11 mouse cellular contexts compared by ENCODE assay signal in genomic region chr4:33545577-33545879, GRCm38 (mm10).
DNase-seq lines count a peak whose midpoint lies in the region; ATAC-seq and TF ChIP-seq lines count a peak whose summit lies in the region.
"Had no signal": no experiment of that assay in that cellular context is flagged by ENCODE, and none has a peak within 500 bp of the region (broad histone marks: within the 10 kb centered on the region; RNA-seq: fewer than 3 reads in every experiment).

No protein-coding gene starts in this region.

- intact Hi-C loops in gastrocnemius, adult 2 months (cut with DNase I): no loop called here

- no peak for TF ChIP-seq CTCF in brain, embryonic 14.5 days (IDR thresholded peaks at IDR 0.05; ENCODE audit: borderline replicate concordance, extremely low read depth, insufficient read depth, insufficient read length)
- TF ChIP-seq CTCF in gastrocnemius, adult 2 months (IDR thresholded peaks at IDR 0.05): no peak

- peaks cover 17% of the 10 kb centered on the region for H3K4me1 ChIP-seq in hindbrain, embryonic 15.5 days (replicated peaks)
- peaks cover 20% of the 10 kb centered on the region for H3K4me1 ChIP-seq in midbrain, embryonic 11.5 days (ENCODE audit: control insufficient read depth, insufficient read depth, low read length)

- peak overlapping the region; percentile 14; the same call in 1 of the 2 replicates for H3K4me2 ChIP-seq in hindbrain, embryonic 15.5 days
- H3K4me2 ChIP-seq in midbrain, embryonic 11.5 days: no peak overlapping the region

- H3K9me3 ChIP-seq in hindbrain, embryonic 15.5 days: no peaks in the 10 kb centered on the region
- H3K9me3 ChIP-seq in midbrain, embryonic 11.5 days (ENCODE audit: control insufficient read depth, low read length): no peaks in the 10 kb centered on the region; the same call in 1 of the 2 replicates

- H3K27me3 ChIP-seq in hindbrain, embryonic 15.5 days: no peaks in the 10 kb centered on the region
- no peaks in the 10 kb centered on the region for H3K27me3 ChIP-seq in midbrain, embryonic 11.5 days (ENCODE audit: control insufficient read depth, insufficient read depth, low read length)

- H3K9ac ChIP-seq in hindbrain, embryonic 15.5 days: no peak overlapping the region
- no peak overlapping the region for H3K9ac ChIP-seq in midbrain, embryonic 11.5 days (ENCODE audit: low read length)

- TF ChIP-seq POLR2A in brain, embryonic 14.5 days (IDR thresholded peaks at IDR 0.05; ENCODE audit: borderline replicate concordance, extremely low read depth, insufficient read depth, insufficient read length, poor library complexity, severe bottlenecking): no peak

- no peak for ATAC-seq in hindbrain, embryonic 15.5 days (ENCODE audit: low FRiP score, low read depth)
- peak; percentile 57 for ATAC-seq in midbrain, embryonic 11.5 days (ENCODE audit: low FRiP score)
- no peak for ATAC-seq in erythroid progenitor cell, adult 5-6 weeks (replicated peaks; ENCODE audit: low FRiP score, poor library complexity, severe bottlenecking)

- no peak overlapping the region for H3K4me3 ChIP-seq in hindbrain, embryonic 15.5 days
- H3K4me3 ChIP-seq in midbrain, embryonic 11.5 days (ENCODE audit: low read depth, low read length): no peak overlapping the region
- no peak overlapping the region for H3K4me3 ChIP-seq in gastrocnemius, adult 2 months
- H3K4me3 ChIP-seq: erythroblast, embryonic 14.5 days; megakaryocyte, embryonic 14.5 days had no signal

- 14% methylated on average over 6 of the region's 6 CpGs for WGBS in hindbrain, embryonic 15.5 days
- 37% methylated on average over 6 of the region's 6 CpGs for WGBS in midbrain, embryonic 11.5 days

- H3K27ac ChIP-seq in hindbrain, embryonic 15.5 days (replicated peaks): no peak overlapping the region
- no peak overlapping the region for H3K27ac ChIP-seq in midbrain, embryonic 11.5 days (ENCODE audit: low read depth, low read length)
- no peak overlapping the region for H3K27ac ChIP-seq in gastrocnemius, adult 2 months

- DNase-seq in embryo, embryonic 10 days (ENCODE audit: low spot score): peak; percentile 38
- no peak for DNase-seq in embryo, embryonic 9.5 days (ENCODE audit: extremely low spot score)
- peak; percentile 88 for DNase-seq in brain, embryonic 14.5 days (ENCODE audit: low read depth)
- DNase-seq in midbrain, embryonic 11.5 days (ENCODE audit: low spot score, missing footprints): no peak
- DNase-seq in gastrocnemius, adult 2 months: no peak
- no peak for DNase-seq in spleen, adult 18-20 months
- DNase-seq: heart, postnatal 14 days had no signal

- H3K36me3 ChIP-seq in hindbrain, embryonic 15.5 days: no peaks in the 10 kb centered on the region
- H3K36me3 ChIP-seq in midbrain, embryonic 11.5 days (ENCODE audit: control insufficient read depth, insufficient read depth, low read length): no peaks in the 10 kb centered on the region

Comparison
In these comparisons a context has a peak if more than half of its experiments do, and no peak if none do; other contexts are left out.
1. DNase-seq: peak in embryo, embryonic 10 days (single experiment) and brain, embryonic 14.5 days (single experiment); none in embryo, embryonic 9.5 days (single experiment), midbrain, embryonic 11.5 days (single experiment), gastrocnemius, adult 2 months (single experiment) and spleen, adult 18-20 months (0 of 2).